Mouse (Mus musculus) embryonic facial prominence, embryonic 13.5 days (tissue): ENCODE data around the gene Lpin2. TPM values are rescaled to one million over a fixed set of nuclear protein-coding genes. Genes with fewer than 3 reads are reported as not detected.

Experiments used
- ATAC-seq: fragments of 200-750 bp; cut with Nextera tagmentation; 2 replicates; pipeline ENCODE4 v1.8.0; 2017; ENCODE audit warnings: low read depth; ENCODE audit not compliant: insufficient number of reproducible peaks, insufficient read depth, low FRiP score, low TSS enrichment
- H3K27ac ChIP-seq: fragments of 300-500 bp; sonication (generic); 2 replicates; pipeline ENCODE4 v1.5.1; 2015; ENCODE audit warnings: moderate library complexity, mild to moderate bottlenecking, inconsistent platforms
- H3K27me3 ChIP-seq: fragments of 300-500 bp; sonication (generic); 2 replicates; pipeline ENCODE4 v1.6.1; 2015; ENCODE audit warnings: mild to moderate bottlenecking, inconsistent platforms
- H3K36me3 ChIP-seq: fragments of 300-500 bp; sonication (generic); 2 replicates; pipeline ENCODE4 v1.6.1; 2015; ENCODE audit warnings: mild to moderate bottlenecking, inconsistent platforms
- H3K4me1 ChIP-seq: fragments of 300-500 bp; sonication (generic); 2 replicates; pipeline ENCODE4 v1.6.1; 2015; ENCODE audit warnings: inconsistent platforms
- H3K4me2 ChIP-seq: fragments of 300-500 bp; sonication (generic); 2 replicates; pipeline ENCODE4 v1.6.1; 2015; ENCODE audit warnings: moderate library complexity, mild to moderate bottlenecking, inconsistent platforms
- H3K4me3 ChIP-seq: fragments of 300-500 bp; sonication (generic); 2 replicates; pipeline ENCODE4 v1.5.1; 2015; ENCODE audit warnings: mild to moderate bottlenecking, inconsistent platforms
- H3K9ac ChIP-seq: fragments of 300-500 bp; sonication (generic); 2 replicates; pipeline ENCODE4 v1.6.1; 2015; ENCODE audit warnings: mild to moderate bottlenecking, inconsistent platforms
- H3K9me3 ChIP-seq: fragments of 300-500 bp; sonication (generic); 2 replicates; pipeline ENCODE4 v1.6.1; 2016; ENCODE audit warnings: inconsistent platforms
- WGBS: fragments of 180-500 bp; shearing (Covaris S2); methylation state at CpG from one replicate; pipeline ENCODE4 v1.1.7; 2015; ENCODE audit warnings: mixed read lengths; 5-methylcytosine and 5-hydroxymethylcytosine counted together
- polyA plus RNA-seq: library from polyadenylated mRNA; unstranded; fragments of >200 nt; fragmentation: Nextera tagmentation; extraction: Ambion mirVana; gene quantifications from 2 replicates; pipeline ENCODE4 v1.2.1, GENCODE M21; 2015

Gene Lpin2
- polyA plus RNA-seq, 1 experiment from 2014 or later: 52.2 TPM

DNA sequence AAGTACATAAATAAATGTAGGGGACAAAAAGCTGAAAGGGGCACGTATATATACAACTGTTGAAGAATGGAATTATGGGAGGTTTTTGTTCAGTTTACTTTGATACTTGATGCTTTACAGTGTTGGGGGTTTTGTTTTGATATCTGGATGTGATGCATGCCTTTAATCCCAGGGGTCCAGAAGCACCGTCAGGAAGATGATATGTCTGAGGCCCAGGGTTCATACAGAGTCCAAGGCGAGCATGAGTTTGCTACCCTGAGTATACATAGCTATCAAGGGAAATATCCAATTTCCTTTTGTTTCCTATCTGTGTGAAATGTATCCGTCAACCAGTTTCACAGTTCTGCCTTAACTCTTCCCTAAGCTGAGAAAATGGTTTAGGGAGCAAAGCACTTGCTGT lies 29.0 kb upstream of the Lpin2 start:
- H3K36me3 ChIP-seq: no peaks in the 10 kb centered on the region
- no peaks in the 10 kb centered on the region for H3K27me3 ChIP-seq
- H3K4me2 ChIP-seq: no peak overlapping the region
- H3K9me3 ChIP-seq: no peaks in the 10 kb centered on the region
- H3K9ac ChIP-seq: no peak overlapping the region
- no peak for ATAC-seq
- H3K27ac ChIP-seq: no peak overlapping the region
- peaks cover 17% of the 10 kb centered on the region for H3K4me1 ChIP-seq
- no peak overlapping the region for H3K4me3 ChIP-seq
- WGBS: 27% methylated on average over 4 of the region's 4 CpGs

DNA sequence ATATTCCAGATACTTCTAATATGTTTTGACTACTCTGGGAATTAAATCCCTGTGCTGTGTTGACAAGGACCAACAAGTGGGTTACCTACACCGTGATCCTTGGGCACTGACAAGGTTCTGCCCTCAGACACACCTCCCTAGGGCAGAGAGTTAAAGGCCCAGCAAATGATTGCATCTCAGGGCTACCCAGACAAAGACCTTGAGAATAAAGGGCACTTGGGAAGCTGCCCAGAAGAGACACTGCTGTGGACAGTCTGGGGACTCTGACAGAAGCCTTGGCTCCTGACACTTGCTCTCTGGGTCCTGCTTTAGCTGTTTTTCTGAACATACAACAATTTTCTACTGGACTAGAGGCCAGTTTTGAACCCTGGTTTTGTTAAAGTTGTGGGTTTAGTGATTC lies 27.1 kb upstream of the Lpin2 start:
- H3K27ac ChIP-seq: no peak overlapping the region
- no peaks in the 10 kb centered on the region for H3K27me3 ChIP-seq
- H3K4me1 ChIP-seq: peaks cover 33% of the 10 kb centered on the region
- H3K4me3 ChIP-seq: no peak overlapping the region
- ATAC-seq: no peak
- no peak overlapping the region for H3K9ac ChIP-seq
- no peaks in the 10 kb centered on the region for H3K9me3 ChIP-seq
- WGBS: 14% methylated on average over 1 of the region's 1 CpGs
- H3K4me2 ChIP-seq: no peak overlapping the region
- H3K36me3 ChIP-seq: no peaks in the 10 kb centered on the region

DNA sequence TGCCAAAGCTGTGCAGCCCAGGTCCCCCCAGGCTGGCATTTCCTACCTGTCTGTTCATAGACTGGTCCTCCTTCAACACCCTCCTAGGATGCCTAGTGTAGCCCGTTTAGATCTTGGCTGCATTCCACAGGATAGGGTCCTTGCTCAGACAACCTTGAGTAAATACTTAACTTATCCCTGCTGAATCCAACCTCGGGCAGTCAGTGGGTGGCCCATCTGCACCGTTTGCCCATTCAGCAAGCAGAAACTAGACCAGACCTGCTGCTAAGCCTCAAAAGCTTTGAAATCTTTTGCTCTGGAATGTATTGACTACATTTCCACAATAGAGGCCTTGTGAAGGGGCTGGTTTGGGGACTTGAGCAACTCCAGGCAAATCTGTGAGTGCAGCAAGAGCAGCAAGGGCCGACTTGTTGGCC lies 23.2 kb upstream of the Lpin2 start:
- Histone ChIP-seq H3K36me3 (no peaks in the 10 kb centered on the region), H3K4me1 (peaks cover 33% of the 10 kb centered on the region), H3K27me3 (no peaks in the 10 kb centered on the region), H3K9me3 (no peaks in the 10 kb centered on the region), H3K27ac (peak overlapping the region; percentile 92), H3K4me3 (no peak overlapping the region), H3K4me2 (peak overlapping the region; percentile 43), H3K9ac (peak overlapping the region; percentile 7; the same call in 1 of the 2 replicates)
- 2% methylated on average over 4 of the region's 4 CpGs for WGBS
- peak; percentile 80 for ATAC-seq

DNA sequence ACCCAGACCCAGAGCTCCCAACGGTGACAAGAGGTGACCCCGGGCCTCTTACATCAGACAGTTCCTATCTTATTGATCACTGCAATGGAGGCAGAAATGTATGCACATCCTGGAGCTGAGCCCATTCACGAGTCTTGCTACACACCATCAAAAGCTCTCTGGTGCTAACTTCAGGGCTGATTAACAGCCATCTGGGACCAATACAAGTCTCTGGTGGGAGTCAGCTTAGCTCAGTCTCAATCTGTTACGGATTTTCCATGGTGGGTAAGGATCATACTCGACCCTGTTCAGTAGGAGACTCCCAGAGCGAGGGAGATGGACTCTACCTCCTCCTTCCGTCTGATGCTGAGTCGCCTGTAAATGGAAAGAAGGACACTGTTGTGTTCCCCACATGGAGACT lies 22.6 kb upstream of the Lpin2 start:
- 0 out of 2 replicates have a peak, but pooled peaks have one; percentile 48 for ATAC-seq
- Histone ChIP-seq H3K4me1 (peaks cover 28% of the 10 kb centered on the region), H3K9me3 (no peaks in the 10 kb centered on the region), H3K27me3 (no peaks in the 10 kb centered on the region), H3K36me3 (no peaks in the 10 kb centered on the region), H3K4me3 (no peak overlapping the region), H3K4me2 (peak overlapping the region; percentile 43), H3K9ac (no peak overlapping the region; the same call in 1 of the 2 replicates), H3K27ac (peak overlapping the region; percentile 92)
- WGBS: 25% methylated on average over 8 of the region's 8 CpGs

DNA sequence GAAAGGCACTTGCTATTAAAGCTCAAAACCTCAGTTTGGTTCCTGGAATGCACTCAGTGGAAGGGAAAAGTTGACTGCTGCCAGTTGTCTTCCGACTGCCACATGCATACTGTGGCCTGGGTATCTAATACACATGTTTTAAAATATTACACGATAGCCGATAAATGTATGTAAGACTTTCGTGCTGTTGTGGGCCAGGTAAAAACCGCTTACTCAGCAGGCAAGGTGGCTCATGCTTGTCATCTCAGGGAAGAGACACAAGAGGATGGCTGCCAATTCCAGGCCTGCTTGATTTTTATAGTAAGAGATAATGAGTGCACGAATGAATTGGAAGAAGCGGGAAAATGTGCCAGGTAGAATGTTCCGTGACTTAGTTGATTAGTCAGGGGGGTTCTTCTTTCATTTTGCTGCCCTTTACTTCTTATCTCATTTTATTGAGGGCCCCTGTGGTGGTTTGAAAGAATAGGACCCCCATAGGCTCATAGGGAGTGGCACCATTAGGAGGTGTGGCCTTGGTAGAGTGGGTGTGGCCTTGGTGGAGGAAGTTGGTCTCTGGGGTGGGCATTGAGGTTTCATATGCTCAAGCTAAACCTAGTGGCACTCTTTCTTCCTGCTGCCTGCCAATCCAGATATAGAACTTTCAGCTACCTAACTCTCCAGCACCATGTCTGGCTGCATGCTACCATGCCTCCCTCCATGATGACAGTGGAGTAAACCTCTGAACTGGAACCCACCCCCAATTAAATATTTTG lies 21.9 kb upstream of the Lpin2 start:
- no peak overlapping the region for H3K4me3 ChIP-seq
- no peaks in the 10 kb centered on the region for H3K27me3 ChIP-seq
- H3K4me1 ChIP-seq: peaks cover 23% of the 10 kb centered on the region
- no peaks in the 10 kb centered on the region for H3K36me3 ChIP-seq
- no peak for ATAC-seq
- H3K9me3 ChIP-seq: no peaks in the 10 kb centered on the region
- no peak overlapping the region; the same call in 1 of the 2 replicates for H3K9ac ChIP-seq
- H3K4me2 ChIP-seq: peak overlapping the region; percentile 43
- WGBS: 66% methylated on average over 8 of the region's 8 CpGs
- H3K27ac ChIP-seq: peak overlapping the region; percentile 92

- peaks cover 9% of the 10 kb centered on the region for H3K4me1 ChIP-seq
- H3K27me3 ChIP-seq: no peaks in the 10 kb centered on the region
- 68% methylated on average over 6 of the region's 6 CpGs for WGBS
- no peak overlapping the region for H3K4me3 ChIP-seq
- H3K27ac ChIP-seq: no peak overlapping the region
- no peak for ATAC-seq
- H3K9ac ChIP-seq: no peak overlapping the region
- H3K9me3 ChIP-seq: no peaks in the 10 kb centered on the region
- H3K36me3 ChIP-seq: no peaks in the 10 kb centered on the region
- H3K4me2 ChIP-seq: no peak overlapping the region
These were observed 17.4 kb upstream of the Lpin2 start for GRCm38 (mm10) chr17:71164991-71165390.

DNA sequence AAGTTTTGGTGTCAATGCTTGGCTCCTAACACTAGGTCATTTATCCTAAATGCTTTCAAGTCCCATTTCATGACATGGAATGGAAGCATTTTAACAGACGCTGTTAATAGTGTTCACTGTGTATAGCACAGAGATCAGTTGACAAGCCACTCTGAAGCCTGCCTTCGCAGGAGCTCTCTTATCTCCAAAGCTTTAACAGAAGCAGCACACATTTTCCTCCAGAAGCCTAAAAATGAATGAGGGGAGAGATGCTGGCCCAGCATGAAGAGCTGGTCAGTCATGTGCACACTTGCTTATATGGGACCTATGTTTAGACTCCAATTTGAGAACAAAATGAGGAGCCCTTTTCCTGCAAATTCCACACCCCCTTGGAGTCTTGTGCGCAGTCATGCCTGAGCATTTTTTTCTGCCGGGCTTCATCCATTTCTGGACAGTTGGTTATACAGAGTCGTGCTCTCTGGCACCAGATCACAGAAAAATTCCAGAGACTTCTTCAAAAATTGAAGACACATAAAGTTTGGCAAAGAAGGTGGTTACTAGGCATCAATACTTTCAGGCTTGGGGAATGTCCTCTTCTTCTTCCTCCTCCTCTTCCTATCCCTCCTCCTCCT lies 14.1 kb upstream of the Lpin2 start:
- H3K9ac ChIP-seq: no peak overlapping the region
- no peaks in the 10 kb centered on the region; the same call in 1 of the 2 replicates for H3K4me1 ChIP-seq
- no peak for ATAC-seq
- H3K36me3 ChIP-seq: no peaks in the 10 kb centered on the region
- H3K27ac ChIP-seq: no peak overlapping the region
- WGBS: 72% methylated on average over 5 of the region's 5 CpGs
- H3K27me3 ChIP-seq: no peaks in the 10 kb centered on the region
- H3K4me3 ChIP-seq: no peak overlapping the region
- H3K4me2 ChIP-seq: no peak overlapping the region
- H3K9me3 ChIP-seq: no peaks in the 10 kb centered on the region

- no peaks in the 10 kb centered on the region for H3K27me3 ChIP-seq
- H3K4me2 ChIP-seq: no peak overlapping the region
- WGBS: 47% methylated on average over 9 of the region's 9 CpGs
- H3K9ac ChIP-seq: no peak overlapping the region
- H3K9me3 ChIP-seq: no peaks in the 10 kb centered on the region
- no peak overlapping the region for H3K4me3 ChIP-seq
- no peaks in the 10 kb centered on the region for H3K36me3 ChIP-seq
- no peak for ATAC-seq
- no peaks in the 10 kb centered on the region; the same call in 1 of the 2 replicates for H3K4me1 ChIP-seq
- H3K27ac ChIP-seq: no peak overlapping the region
These were observed 13.5 kb upstream of the Lpin2 start for GRCm38 (mm10) chr17:71168846-71169245.

GRCm38 (mm10) chr17:71169639-71170038 lies 12.7 kb upstream of the Lpin2 start:
- H3K4me1 ChIP-seq: no peaks in the 10 kb centered on the region; the same call in 1 of the 2 replicates

GRCm38 (mm10) chr17:71171161-71171560 lies 11.2 kb upstream of the Lpin2 start:
- no peak for ATAC-seq
- Histone ChIP-seq H3K9me3 (no peaks in the 10 kb centered on the region), H3K4me2 (no peak overlapping the region), H3K27ac (no peak overlapping the region), H3K36me3 (no peaks in the 10 kb centered on the region), H3K9ac (no peak overlapping the region), H3K4me1 (no peaks in the 10 kb centered on the region; the same call in 1 of the 2 replicates), H3K4me3 (no peak overlapping the region), H3K27me3 (no peaks in the 10 kb centered on the region)
- WGBS: 93% methylated on average over 4 of the region's 4 CpGs

More at GRCm38 (mm10) chr17:71169639-71170038, 12.7 kb upstream of the Lpin2 start:
- Histone ChIP-seq H3K36me3 (no peaks in the 10 kb centered on the region), H3K9ac (no peak overlapping the region), H3K27me3 (no peaks in the 10 kb centered on the region), H3K9me3 (no peaks in the 10 kb centered on the region), H3K27ac (no peak overlapping the region), H3K4me3 (no peak overlapping the region), H3K4me2 (no peak overlapping the region)
- ATAC-seq: no peak
- WGBS: 66% methylated on average over 1 of the region's 1 CpGs

DNA sequence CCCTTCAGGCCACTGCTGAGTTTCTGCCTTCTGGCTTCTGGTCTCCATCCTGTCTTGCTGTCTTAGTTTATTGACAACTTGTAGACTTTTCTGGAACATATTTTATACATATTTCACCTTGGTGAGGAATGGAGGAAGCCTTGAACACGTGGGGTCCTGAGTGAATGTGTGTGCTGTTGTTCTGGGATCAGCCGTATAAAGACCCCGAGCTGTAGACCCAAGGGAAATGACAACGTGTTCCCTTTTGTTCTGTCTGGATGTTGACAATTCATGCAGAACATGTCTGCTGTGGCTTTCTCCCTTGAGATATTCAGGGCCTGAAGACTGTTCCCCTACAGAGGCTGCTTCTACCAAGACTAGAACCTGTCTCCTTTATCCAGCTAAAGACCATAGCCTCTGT lies 5.0 kb upstream of the Lpin2 start:
- ATAC-seq: no peak
- peaks cover 13% of the 10 kb centered on the region for H3K4me1 ChIP-seq
- H3K9ac ChIP-seq: no peak overlapping the region
- WGBS: 68% methylated on average over 4 of the region's 4 CpGs
- no peaks in the 10 kb centered on the region for H3K36me3 ChIP-seq
- H3K4me2 ChIP-seq: no peak overlapping the region
- H3K9me3 ChIP-seq: no peaks in the 10 kb centered on the region
- H3K4me3 ChIP-seq: no peak overlapping the region
- no peak overlapping the region for H3K27ac ChIP-seq
- H3K27me3 ChIP-seq: no peaks in the 10 kb centered on the region

DNA sequence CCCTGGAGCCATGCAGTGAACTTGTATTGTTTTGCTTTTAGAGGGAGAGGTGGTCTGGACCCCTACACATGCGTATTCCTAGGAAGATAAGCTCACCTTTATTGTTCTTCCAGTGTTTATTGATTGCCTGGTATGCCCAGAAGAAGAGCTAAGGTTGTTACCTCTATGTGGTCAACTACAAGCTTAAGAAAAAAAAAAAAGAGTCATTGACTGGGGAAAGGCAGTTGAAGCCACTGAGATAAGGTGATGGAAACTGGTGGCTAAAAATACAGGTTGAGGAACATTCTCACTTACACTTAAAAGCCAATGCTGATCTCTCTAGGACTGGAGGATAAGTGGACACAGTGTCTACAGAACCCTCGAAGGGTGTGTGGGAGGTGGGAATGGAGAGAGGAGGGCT lies 4.4 kb upstream of the Lpin2 start:
- Histone ChIP-seq H3K4me2 (no peak overlapping the region), H3K36me3 (no peaks in the 10 kb centered on the region), H3K27ac (no peak overlapping the region), H3K4me1 (peaks cover 17% of the 10 kb centered on the region), H3K9me3 (no peaks in the 10 kb centered on the region), H3K27me3 (no peaks in the 10 kb centered on the region), H3K9ac (no peak overlapping the region), H3K4me3 (no peak overlapping the region)
- 83% methylated on average over 2 of the region's 2 CpGs for WGBS
- ATAC-seq: no peak
